Mouse (Mus musculus): ENCODE data around the gene Tedc1. TPM values are rescaled to one million over a fixed set of nuclear protein-coding genes. Genes with fewer than 3 reads are reported as not detected.

Tedc1 gene
- total RNA-seq (2021) (1 to 10 TPM in 1 of 2 experiments, under 1 TPM in 1; 0.66 to 1.4 TPM), polyA plus RNA-seq (2012; rRNA removed) (3.6 and 6.6 TPM in 2 replicates)
- long read RNA-seq, partial matches to known transcripts = 0 of 1 reads
- long read RNA-seq, other reads (novel, unspliced or antisense) = 0 of 1 reads

DNA sequence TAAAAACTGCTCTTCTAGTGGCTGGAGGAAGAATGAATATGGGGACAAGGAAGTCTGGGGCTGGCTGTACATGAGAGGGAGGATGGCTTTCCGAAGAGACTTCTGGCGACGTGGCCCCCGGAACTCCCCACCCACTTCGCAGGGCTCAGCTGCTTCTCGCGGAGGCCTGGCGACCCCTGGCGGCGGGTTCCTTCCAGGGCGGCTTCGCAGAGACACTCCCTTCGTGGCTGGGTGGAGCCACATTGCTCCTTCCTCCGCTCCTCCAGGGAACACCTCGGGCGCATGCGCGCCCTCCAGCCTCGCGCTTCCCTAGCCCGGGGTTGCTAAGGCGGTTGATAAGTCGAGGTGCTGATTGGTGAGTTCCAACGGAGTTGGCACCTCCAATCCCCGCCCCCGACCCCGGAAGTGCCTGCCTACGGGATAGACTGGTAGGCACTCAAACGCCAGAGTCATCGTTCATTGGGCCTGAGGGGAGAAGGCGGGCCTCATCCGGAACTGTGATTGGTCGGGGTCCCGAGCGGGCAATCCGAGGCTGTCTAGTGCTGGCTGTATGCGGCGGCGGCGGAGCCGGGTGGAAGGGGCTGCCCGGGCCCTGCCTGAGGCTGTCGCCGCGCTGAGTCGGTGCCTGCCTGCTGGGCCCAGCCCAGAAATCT lies at the start of gene Tedc1:
TSS of gene Tedc1 (plus strand) at position 535 of the 653 bp plus-strand sequence.
- DNase-seq = peak; percentile 99

DNA sequence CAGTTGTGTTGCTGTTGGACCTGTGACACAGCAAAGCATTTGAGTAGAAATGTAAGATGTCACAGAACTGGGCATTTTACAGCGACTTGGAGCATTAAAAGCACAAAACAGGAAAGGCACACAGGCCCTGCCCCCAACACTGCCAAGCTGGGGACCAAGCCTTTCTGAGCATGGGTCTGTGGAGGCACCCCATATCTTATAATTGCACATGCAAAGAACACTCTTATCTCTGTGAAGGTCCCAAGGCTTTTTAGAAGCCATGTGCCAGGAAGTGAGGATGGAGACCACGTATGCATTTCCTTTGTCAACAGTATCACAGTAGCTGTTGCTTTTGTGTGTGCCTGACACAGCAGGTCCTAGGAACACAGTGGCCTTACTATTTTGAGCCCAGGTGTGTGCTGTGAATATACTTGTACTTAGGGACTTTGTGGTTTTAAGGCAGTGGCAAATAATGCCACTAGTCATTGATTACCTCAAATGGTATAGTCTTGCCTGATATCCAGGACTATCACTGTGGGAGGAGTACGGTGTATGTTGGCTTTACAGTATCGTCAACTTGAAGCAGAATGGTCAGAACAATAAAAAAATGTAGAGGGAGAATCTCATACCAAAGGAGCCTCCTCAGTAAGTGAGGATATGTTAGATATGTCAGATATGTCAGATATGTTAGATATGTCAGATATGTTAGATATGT lies 48.6 kb upstream of the Tedc1 start:
- DNase-seq = no peak

DNA sequence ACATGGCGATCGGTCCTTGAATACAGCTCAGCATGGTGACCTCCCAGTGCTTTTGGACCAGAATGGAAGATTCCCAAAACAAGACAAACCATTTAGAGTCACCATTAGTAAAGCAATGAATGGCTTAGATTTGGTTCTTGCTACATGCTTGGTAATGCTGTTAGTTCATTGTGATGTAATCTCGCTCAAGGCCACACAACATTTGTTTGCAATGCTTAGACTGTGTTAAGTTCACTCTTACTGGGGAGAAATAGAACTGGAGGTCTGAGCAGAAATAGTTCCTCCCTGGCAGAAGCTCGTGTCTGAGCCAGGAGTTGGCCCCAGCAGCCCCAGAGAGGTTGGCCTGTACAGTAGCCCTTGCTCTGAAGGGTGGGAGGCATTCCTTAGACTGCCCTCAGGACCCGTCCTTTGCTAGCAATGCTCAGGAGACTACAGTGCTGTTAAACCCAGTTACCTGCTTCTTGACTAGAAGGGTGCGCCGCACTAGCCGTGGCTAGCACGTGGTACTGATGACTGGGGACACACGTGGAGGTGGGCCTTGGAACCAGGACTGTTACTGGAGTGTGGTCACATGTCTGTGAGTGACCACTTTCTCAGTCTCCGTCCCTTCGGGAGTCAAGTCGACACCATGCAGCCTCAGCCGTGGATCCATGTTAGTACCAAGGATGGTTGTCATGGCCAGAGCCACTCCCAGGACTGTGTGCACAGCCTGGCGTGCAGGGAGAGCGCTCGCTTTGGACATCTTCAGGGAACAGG lies 47.5 kb upstream of the Tedc1 start:
- peak; percentile 64 for DNase-seq

DNA sequence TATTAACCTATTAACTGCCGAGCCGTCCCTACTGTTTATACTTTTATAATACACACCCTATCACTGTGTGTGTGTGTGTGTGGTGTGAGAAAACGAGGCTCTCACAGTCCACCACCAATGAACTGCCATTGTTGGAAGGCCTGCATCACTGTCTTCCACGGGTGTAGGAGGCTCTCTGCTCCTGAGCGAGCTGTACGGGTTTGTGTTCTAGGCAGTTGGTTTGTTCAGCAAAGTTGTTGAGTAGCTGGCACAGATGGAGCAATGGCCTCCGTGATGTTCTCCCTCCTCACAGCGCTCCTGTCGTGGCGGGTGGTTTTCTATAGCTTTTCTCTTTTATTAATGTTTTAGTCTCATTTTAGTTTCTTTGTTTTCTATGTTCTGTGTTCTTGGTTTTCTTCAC lies 46.4 kb upstream of the Tedc1 start:
- no peak for DNase-seq

DNA sequence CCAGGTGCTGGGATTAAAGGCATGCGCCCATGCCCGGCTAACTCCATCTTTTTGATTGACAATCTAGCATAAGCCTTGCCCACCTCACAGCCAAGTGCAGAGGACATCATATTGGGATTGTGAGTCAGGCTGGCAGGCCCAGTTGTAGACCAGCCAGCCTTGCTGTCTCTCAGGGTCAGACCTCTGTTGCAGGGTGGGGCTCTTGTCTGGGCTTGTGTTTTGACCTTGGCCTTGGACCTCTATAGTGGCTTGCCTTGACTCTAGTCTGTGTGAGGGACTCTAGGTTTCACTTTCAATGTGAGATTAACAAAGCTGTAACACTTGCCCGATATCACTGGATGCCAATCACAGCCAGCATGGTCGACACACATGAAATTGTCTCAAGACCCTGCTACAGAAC lies 42.1 kb upstream of the Tedc1 start:
- DNase-seq = peak; percentile 76

DNA sequence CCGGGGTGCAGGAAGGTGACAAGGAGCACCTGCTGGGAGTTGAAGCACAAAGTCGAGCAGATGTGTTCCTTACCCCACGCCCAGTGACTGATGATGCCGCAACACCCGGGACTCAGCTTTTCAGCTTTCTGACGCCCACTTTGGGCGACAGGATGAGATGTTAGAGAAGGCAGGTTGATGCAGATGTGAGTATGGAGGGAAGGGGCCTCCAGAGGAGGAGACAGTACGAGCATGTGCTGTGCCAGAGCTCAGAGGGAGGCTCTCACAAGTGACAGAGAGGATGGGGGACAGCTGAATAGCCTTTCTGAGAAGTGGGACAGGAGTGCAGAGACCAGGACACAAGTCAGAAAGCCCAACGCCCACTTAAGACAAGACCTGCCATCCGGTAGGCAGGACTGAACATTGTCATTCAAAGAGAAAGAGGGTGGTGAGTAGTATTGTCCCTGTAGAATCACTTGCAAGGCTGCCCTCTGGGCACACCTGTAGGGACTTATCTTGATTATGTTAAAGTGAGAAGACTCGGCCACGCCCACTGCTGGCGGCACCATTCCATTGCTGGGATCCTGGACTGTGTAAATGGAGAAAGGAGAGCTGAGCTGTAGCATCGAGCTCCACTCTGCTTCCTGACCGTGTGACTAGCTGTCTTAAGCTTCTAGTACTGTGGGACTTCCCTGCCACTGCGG lies 41.2 kb upstream of the Tedc1 start:
- no peak for DNase-seq

DNA sequence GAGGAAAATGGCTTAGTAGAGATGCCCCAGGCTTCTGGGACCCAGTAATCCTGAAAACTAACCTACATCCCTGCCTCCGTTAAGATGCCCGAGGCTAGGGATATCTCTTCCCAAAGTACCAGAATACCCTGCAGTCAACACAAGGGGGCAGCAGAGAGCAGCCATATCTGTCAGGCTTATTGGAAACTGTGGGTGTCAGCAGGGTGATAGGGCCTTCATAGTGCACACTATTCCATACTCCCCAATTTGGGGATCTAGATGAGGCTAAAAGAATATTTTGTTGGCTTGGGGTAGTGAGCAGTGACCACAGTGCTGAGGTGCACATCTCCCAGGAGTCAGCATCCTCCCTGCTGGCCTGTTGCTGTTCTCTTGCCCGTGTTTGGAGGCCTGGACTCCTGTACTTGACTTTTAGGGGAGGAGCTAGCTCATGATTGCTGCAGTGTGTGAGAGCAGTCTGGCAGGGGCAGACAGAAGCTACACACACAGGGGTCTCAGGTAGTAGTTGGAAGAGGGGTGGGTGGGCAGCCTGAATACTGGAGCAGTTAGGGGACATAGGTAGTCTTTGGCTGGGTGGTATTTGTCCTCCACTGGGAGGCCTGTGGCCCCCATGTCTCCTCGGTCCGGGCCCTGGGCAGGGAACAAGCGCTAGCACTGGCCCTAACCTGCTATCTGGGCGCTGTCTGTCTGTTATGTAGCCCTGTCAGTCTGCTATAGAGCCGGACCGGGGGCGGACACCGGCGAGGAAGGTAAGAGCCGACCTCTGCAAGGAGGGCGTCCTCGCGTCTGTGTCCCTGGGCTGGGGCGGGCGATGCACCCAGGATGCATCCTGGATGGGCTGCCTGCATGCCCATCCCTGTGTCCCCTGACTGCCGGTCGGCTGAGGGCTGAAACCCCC lies 36.5 kb upstream of the Tedc1 start:
- DNase-seq = peak; percentile 80

DNA sequence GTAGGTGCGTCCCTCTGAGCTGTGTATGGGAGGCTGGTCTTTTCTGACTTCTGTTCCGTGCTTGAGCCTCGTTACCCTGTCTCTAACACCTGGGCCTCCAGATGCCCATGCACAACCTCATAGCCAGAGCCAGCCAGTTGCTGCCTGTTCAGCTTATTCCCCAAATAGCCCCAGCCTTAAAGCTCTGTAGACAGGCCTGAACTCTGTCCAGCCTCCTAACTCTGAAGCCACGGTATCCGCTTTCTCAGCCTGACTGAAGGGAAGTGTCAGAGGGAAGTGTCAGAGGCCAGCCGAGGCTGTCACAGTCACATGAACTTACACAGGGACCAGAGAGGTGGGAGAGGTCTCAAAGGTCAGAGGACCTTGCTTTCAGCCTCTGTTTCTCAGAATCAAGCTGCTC lies 31.5 kb upstream of the Tedc1 start:
- DNase-seq = no peak

DNA sequence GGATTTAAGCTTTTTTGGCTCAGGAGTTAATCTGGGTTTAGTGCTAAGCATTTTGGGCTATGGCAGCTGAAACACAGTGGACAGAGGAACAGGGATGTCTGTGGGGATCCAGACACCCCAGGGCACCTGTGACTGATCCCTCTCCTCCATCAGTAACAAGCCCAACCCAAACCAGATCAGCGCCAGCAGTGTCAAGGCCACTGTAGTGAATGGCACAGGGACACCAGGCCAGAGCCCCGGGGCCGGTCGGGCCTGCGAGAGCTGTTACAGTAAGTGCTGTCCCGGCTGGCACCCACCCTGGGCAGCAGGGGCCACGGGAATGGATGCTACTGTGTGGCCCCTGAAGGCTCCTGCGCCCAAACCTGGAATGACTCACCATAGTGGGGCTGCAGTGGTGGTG lies 25.5 kb upstream of the Tedc1 start:
- DNase-seq = no peak

DNA sequence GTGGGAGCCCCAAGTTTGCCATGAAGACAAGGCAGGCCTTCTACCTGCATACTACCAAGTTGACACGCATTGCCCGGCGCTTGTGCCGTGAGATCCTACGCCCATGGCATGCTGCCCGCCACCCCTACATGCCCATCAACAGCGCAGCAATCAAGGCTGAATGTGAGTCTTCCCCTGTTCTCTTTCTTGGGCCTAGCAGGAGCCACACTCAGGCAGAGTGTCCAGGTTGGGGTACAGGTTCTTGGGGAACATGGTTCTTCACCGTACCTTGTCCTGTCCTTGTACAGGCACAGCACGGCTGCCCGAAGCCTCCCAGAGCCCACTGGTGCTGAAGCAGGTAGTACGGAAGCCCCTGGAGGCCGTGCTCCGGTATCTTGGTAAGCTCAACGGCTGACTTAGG lies 24.6 kb upstream of the Tedc1 start:
- DNase-seq = no peak

DNA sequence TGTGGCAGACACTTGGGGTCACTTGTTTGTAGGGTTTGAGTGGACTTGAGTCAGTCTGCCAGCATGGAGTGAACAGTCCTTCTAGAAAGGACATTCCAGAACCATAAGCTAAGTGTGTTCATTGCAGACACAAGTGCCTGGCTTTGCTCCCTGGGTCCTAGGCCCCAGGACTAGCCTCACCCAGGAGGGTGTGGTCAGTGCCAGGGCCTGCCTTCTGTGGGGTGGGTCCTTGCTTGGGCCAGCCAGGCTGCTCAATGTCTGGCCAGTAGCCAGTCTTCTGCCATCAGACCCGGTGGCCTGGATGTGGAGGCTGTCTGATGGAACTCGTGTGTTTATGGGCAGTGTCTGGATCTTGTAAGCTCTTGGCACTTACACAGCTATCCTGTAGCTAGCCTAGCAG lies 23.7 kb upstream of the Tedc1 start:
- peak; percentile 42 for DNase-seq

DNA sequence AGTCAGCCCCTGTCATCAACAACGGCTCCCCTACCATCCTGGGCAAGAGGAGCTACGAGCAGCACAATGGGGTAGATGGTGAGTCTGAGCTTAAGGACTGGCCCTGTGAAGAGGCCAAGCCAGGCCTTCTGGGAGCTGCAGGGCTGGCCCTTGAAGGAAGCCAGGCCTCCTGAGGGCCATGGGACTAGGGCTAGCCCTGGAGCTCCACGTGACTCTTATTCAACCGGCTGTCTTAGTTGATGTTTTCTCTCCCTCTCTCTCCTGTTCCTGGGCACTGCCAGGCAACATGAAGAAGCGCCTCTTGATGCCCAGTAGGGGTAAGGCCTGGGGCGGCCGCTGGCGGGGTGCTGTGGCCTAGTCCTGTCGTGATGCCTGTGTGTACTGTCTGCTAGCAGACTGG lies 23.0 kb upstream of the Tedc1 start:
- DNase-seq = no peak

DNA sequence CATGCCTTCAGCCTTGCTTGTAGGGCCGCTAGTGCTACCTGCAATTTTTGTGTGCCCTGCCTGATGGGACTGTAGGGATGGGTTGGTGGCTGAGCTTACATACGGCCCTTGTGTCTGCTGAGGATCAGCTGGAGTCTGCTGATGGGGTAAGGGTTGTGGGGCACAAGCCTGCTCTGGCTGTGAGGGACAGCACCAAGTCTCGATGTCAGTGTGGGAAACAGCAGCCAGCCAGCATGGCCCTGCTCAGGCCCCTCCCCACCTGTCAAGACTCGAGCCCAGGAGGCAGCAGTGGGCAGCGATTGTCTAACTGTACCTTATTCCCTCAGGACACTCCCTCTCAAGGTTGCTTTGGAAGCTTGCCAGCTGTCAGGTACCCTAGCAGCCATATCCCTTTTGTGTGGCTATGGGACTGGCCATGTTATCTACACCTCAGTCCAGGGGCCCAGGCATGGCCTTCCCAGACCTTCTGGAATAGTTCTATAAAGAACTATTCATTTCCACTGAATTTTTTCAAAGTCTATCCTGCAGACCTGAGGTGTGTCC lies 22.3 kb upstream of the Tedc1 start:
- DNase-seq = no peak

DNA sequence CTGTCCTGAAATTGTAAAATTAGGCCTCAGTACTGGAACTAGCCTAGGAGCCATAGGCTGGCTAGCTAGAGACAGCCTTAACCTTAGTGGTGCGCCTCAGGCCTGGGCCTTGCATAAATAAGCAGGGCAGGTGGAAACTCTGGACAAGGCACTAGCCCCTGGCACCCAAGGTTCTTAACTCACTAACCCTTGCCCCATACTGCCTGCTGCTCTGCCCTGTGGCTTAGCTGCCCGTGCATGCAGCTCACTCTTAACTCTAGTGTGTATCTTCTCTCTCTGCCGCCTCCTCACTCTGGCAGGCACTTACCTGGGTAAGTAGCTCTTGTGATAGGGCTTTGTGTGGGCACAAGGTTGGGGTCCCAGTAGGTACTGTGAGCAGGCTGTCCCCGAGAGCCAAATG lies 21.7 kb upstream of the Tedc1 start:
- DNase-seq = no peak

DNA sequence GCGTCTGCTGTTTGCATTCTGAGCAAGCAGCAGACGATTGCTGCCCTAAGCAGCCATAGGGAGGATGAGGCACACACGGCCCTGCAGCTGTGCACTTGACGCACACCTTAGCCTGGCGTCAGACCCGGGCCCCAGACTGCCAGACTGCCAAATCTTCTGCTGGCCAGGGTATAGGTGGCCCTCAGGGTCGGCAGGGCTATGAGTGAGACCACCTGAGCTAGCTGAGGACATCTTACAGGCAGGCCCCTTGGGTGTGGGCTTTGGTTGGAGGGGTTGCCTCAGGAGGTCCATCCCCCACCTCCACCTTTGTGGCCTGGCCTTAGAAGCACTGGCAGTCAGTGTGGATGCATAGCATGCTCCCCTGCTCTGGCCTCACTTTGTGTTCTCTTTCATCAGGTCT lies 20.8 kb upstream of the Tedc1 start:
- no peak for DNase-seq

DNA sequence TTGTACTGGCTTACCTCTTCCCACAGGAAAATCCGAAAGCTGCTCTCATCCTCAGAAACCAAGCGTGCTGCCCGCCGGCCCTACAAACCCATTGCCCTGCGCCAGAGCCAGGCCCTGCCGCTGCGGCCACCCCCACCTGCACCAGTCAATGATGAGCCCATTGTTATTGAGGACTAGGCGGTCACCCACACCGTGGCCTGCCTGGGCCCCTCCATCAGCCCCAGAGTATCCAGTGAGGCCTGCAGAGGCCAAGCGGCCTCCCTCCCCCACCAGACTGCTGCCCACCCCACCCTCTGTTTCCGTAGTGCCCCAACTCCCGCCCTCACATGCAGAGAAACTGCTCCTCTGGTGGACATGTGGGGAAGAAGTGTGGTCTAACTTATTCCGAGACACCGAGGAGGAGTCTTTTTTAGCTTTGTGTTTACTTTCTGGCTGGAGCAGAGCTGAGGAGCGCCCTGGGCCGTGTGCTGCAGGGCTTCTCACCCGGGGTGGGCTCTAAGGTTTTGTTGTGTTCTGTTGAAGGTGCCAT lies 19.7 kb upstream of the Tedc1 start:
- no peak for DNase-seq

DNA sequence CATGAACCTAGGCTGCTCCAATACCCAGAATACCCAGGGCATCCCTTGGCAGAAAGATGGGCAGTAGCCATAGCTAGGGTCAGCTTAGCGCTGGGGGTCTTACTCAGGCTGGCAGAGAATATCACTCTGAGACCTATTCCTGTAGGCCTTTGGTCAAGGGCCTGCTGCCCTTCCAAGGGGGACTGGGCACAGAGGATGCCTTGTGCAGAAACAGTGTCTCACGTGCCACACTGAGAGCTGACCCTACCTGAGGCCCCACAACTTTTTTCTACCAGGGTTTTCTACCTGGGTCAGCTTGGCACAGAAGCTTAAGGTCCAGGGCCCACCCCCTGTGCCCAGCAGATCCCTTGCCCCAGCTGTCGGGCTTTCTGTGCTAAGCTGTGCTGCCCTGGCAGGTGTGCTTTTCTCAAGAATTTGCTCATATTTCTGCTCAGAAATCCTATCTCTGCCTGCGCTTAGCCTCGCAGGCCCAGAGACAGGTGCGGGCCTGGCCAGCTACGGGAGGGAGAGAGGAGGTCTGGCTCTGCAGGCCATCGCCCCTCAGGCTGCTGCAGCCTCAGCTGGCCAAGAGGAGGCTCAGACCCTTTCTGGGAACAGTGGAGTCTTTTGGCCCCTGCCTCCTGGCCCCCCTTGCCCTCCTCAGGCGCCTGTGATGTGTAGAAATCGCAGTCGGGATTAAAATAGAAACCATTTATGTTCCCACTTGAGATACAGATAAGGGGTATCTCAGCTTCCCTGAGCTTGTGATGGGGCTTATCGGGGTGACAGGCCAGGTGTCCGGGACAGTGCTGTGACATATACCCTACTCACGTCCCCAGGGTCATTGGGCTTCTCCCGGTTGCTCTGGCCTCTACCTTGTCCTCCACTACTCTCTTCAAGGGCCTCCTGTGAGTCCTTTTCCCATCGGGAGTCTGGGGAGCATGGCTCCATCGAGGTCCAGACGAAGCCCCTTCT lies 18.7 kb upstream of the Tedc1 start:
- DNase-seq = no peak

DNA sequence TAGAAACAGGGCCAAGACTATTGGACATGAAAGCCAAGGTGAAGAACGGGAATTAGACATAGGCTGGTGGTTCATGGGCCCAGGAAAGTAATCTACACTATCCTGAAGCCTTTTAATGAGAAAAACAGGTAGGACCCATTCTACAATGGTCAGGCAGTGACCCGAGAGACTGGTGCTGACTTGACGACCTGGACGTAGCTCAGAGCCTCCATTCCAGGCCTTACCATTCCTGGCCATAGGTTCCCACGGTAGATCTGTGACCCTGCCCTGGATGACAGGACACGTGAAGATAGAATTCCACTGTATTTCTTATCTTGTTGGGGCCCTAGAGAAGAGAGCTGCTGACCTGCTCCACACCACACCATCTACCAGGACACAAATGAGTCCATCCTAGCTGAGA lies 17.9 kb upstream of the Tedc1 start:
- no peak for DNase-seq

Measured in adrenal gland, adult 2 months (tissue).